Mouse (Mus musculus): ENCODE measurements at regions not wholly inside any gene's neighbourhood (a gene's known extent, or its start where the extent isn't known, plus 50 kb on each side); places are given as distances from the start of the nearest gene placed in this dataset.

DNA sequence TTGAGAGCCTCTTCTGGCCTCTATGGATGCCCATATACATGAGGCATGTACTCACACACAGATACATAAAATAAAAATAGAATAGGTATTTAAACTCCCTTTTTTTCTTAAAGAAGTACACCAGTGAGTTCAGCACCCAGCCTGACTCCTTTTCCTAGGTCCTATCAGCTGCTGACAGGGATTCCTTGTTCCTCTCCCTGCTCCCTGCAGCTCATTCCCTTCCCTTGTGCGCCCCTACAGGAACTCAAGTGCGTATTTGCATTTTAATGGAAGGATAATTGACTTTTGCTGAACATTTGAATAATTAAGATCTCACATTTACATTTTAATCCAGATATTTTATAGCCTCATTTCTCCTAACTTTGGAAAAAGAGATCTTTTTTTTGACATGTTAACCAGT lies 589.7 kb upstream of the Fbxo33 start:
- no peak for DNase-seq (ENCODE audit: low spot score)
- Histone ChIP-seq H3K4me2 (ENCODE audit: low read depth, low read length, poor library complexity, severe bottlenecking) (no peak overlapping the region), H3K9ac (replicated peaks; ENCODE audit: low read length, poor library complexity, severe bottlenecking) (no peak overlapping the region), H3K27me3 (ENCODE audit: insufficient read depth, low read length) (no peaks in the 10 kb centered on the region), H3K36me3 (ENCODE audit: insufficient read depth, low read length) (no peaks in the 10 kb centered on the region), H3K27ac (ENCODE audit: low read depth, low read length) (no peak overlapping the region), H3K4me3 (ENCODE audit: low read depth, low read length) (no peak overlapping the region), H3K4me1 (ENCODE audit: insufficient read depth, low read length) (no peaks in the 10 kb centered on the region), H3K9me3 (ENCODE audit: low read length) (no peaks in the 10 kb centered on the region)
- TF ChIP-seq CTCF (IDR thresholded peaks at IDR 0.05): peak; percentile 29
- WGBS: 26% methylated on average over 2 of the region's 2 CpGs
- no peak for ATAC-seq (ENCODE audit: low FRiP score)

DNA sequence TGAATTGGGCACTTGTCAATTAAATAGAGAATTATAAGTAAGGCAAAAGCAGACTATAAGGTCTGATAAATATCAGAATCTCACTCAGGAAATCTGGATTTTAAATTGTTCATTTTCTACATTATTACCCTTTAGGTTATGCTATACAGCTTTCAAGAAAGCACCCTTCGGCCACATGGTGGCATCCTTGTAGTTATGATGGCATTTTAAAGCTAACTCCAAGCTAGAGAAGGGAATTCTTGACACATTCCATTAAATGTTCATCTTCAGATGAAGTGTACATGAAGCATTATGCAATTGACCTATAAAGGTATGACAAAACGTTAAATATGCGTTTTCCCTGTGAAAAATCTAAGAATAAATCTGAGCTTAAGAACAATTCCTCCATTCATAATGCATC lies 578.5 kb upstream of the Fbxo33 start:
- Histone ChIP-seq H3K4me1 (ENCODE audit: insufficient read depth, low read length) (no peaks in the 10 kb centered on the region), H3K27me3 (ENCODE audit: insufficient read depth, low read length) (no peaks in the 10 kb centered on the region), H3K27ac (ENCODE audit: low read depth, low read length) (no peak overlapping the region), H3K36me3 (ENCODE audit: insufficient read depth, low read length) (no peaks in the 10 kb centered on the region), H3K9ac (replicated peaks; ENCODE audit: low read length, poor library complexity, severe bottlenecking) (no peak overlapping the region), H3K4me2 (ENCODE audit: low read depth, low read length, poor library complexity, severe bottlenecking) (no peak overlapping the region), H3K4me3 (ENCODE audit: low read depth, low read length) (no peak overlapping the region), H3K9me3 (ENCODE audit: low read length) (no peaks in the 10 kb centered on the region)
- peak; percentile 88 for TF ChIP-seq CTCF (IDR thresholded peaks at IDR 0.05)
- peak; percentile 85 for DNase-seq (ENCODE audit: low spot score)
- 39% methylated on average over 3 of the region's 3 CpGs for WGBS
- ATAC-seq (ENCODE audit: low FRiP score): no peak

DNA sequence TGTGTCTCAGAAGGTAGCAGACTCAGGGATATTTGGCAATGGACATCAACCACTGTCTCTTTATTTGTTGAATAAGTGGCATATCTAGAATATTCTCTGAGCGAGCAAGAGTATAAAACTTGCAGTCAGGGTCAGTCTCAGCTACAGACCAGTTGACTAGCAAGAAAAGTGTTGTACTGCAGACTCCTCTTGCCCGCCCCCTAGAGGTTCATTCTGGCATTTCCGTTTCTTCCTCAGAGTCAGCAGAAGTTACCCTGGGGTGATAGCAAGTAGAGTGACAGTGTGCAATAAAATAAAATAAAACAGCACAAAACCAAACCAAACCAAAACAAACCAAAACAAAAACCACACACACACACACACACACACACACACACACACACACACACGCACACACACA lies 571.9 kb upstream of the Fbxo33 start:
- no peaks in the 10 kb centered on the region for H3K9me3 ChIP-seq (ENCODE audit: low read length)
- H3K27me3 ChIP-seq (ENCODE audit: insufficient read depth, low read length): no peaks in the 10 kb centered on the region
- WGBS: 61% methylated on average over 4 of the region's 4 CpGs
- peak; percentile 40 for TF ChIP-seq CTCF (IDR thresholded peaks at IDR 0.05)
- no peak overlapping the region for H3K4me3 ChIP-seq (ENCODE audit: low read depth, low read length)
- no peak overlapping the region for H3K9ac ChIP-seq (replicated peaks; ENCODE audit: low read length, poor library complexity, severe bottlenecking)
- no peaks in the 10 kb centered on the region for H3K36me3 ChIP-seq (ENCODE audit: insufficient read depth, low read length)
- H3K27ac ChIP-seq (ENCODE audit: low read depth, low read length): no peak overlapping the region
- H3K4me2 ChIP-seq (ENCODE audit: low read depth, low read length, poor library complexity, severe bottlenecking): no peak overlapping the region
- ATAC-seq (ENCODE audit: low FRiP score): no peak
- no peaks in the 10 kb centered on the region for H3K4me1 ChIP-seq (ENCODE audit: insufficient read depth, low read length)
- no peak for DNase-seq (ENCODE audit: low spot score)

- no peak for TF ChIP-seq CTCF (IDR thresholded peaks at IDR 0.05)
- ATAC-seq (ENCODE audit: low FRiP score) (no peak), DNase-seq (ENCODE audit: low spot score) (no peak)
- Histone ChIP-seq H3K36me3 (ENCODE audit: insufficient read depth, low read length) (no peaks in the 10 kb centered on the region), H3K4me2 (ENCODE audit: low read depth, low read length, poor library complexity, severe bottlenecking) (no peak overlapping the region), H3K27ac (ENCODE audit: low read depth, low read length) (no peak overlapping the region), H3K27me3 (ENCODE audit: insufficient read depth, low read length) (no peaks in the 10 kb centered on the region), H3K4me1 (ENCODE audit: insufficient read depth, low read length) (no peaks in the 10 kb centered on the region), H3K9ac (replicated peaks; ENCODE audit: low read length, poor library complexity, severe bottlenecking) (no peak overlapping the region), H3K9me3 (ENCODE audit: low read length) (no peaks in the 10 kb centered on the region), H3K4me3 (ENCODE audit: low read depth, low read length) (no peak overlapping the region)
- 32% methylated on average over 4 of the region's 4 CpGs for whole genome bisulfite sequencing
These were observed 567.3 kb upstream of the Fbxo33 start for GRCm38 (mm10) chr12:59786831-59787230.

- Histone ChIP-seq H3K9ac (replicated peaks; ENCODE audit: low read length, poor library complexity, severe bottlenecking) (no peak overlapping the region), H3K4me1 (ENCODE audit: insufficient read depth, low read length) (no peaks in the 10 kb centered on the region), H3K27me3 (ENCODE audit: insufficient read depth, low read length) (no peaks in the 10 kb centered on the region), H3K4me3 (ENCODE audit: low read depth, low read length) (no peak overlapping the region), H3K27ac (ENCODE audit: low read depth, low read length) (no peak overlapping the region), H3K9me3 (ENCODE audit: low read length) (no peaks in the 10 kb centered on the region), H3K36me3 (ENCODE audit: insufficient read depth, low read length) (no peaks in the 10 kb centered on the region), H3K4me2 (ENCODE audit: low read depth, low read length, poor library complexity, severe bottlenecking) (no peak overlapping the region)
- DNase-seq (ENCODE audit: low spot score) (no peak), ATAC-seq (ENCODE audit: low FRiP score) (no peak)
- TF ChIP-seq CTCF (IDR thresholded peaks at IDR 0.05): no peak
- 100% methylated on average over 1 of the region's 1 CpGs for WGBS
These were observed 551.5 kb upstream of the Fbxo33 start for GRCm38 (mm10) chr12:59770980-59771379.

GRCm38 (mm10) chr12:59762260-59762659 lies 542.7 kb upstream of the Fbxo33 start:
- H3K9ac ChIP-seq (replicated peaks; ENCODE audit: low read length, poor library complexity, severe bottlenecking): no peak overlapping the region
- no peaks in the 10 kb centered on the region for H3K27me3 ChIP-seq (ENCODE audit: insufficient read depth, low read length)
- 78% methylated on average over 1 of the region's 1 CpGs for whole genome bisulfite sequencing
- no peaks in the 10 kb centered on the region for H3K9me3 ChIP-seq (ENCODE audit: low read length)
- no peak overlapping the region for H3K4me3 ChIP-seq (ENCODE audit: low read depth, low read length)
- no peak overlapping the region for H3K4me2 ChIP-seq (ENCODE audit: low read depth, low read length, poor library complexity, severe bottlenecking)
- H3K4me1 ChIP-seq (ENCODE audit: insufficient read depth, low read length): no peaks in the 10 kb centered on the region
- H3K27ac ChIP-seq (ENCODE audit: low read depth, low read length): no peak overlapping the region
- DNase-seq (ENCODE audit: low spot score): no peak
- no peaks in the 10 kb centered on the region for H3K36me3 ChIP-seq (ENCODE audit: insufficient read depth, low read length)
- TF ChIP-seq CTCF (IDR thresholded peaks at IDR 0.05): no peak
- ATAC-seq (ENCODE audit: low FRiP score): no peak
